Comparison of ENCODE assay signal across 16 mouse cellular contexts in the genomic region with DNA sequence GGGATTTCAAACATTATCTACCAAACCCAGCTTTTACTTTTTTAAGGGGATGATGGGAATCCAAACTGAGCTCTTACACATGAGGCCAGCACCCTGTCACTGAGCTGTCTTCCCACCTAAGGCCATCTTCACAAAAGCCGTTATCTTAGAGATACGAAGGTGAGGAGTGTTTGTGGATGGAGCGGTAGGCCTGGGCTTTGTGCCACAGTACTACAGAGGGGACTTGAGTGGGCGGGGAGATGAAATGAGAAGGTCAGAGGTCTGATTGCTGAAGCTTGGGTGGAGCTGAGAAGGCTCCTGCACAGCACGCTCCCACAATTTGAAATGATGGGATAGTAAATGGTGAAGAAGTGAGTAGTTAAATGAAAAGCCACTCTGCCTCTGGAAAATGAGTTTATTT.
"Had no signal": no experiment of that assay in that cellular context is flagged by ENCODE, and none has a peak within 500 bp of the region (broad histone marks: within the 10 kb centered on the region; RNA-seq: fewer than 3 reads in every experiment).

No protein-coding gene starts in this region.

- H3K4me2 ChIP-seq: lung, embryonic 15.5 days; midbrain, embryonic 12.5 days; neural tube, embryonic 12.5 days; stomach, embryonic 15.5 days had no signal

- H3K27ac ChIP-seq: lung, embryonic 15.5 days; macrophage; midbrain, embryonic 12.5 days; neural tube, embryonic 12.5 days; stomach, embryonic 15.5 days; stomach, postnatal 0 days had no signal

- DNase-seq: liver, postnatal 0 days; lung, adult 2 months; lung, postnatal 14 days; lung, postnatal 36 days; midbrain, embryonic 14.5 days; right cerebral cortex, postnatal 14 days; thymus, adult 2 months; thymus, postnatal 25 days; thymus, postnatal 4 days had no signal

- H3K4me3 ChIP-seq: lung, embryonic 15.5 days; megakaryocyte, embryonic 14.5 days; midbrain, embryonic 12.5 days; neural tube, embryonic 12.5 days; stomach, embryonic 15.5 days had no signal

- H3K9me3 ChIP-seq: lung, embryonic 15.5 days; midbrain, embryonic 12.5 days; neural tube, embryonic 12.5 days; stomach, embryonic 15.5 days had no signal

- ATAC-seq: liver, postnatal 0 days had no signal

- H3K36me3 ChIP-seq: lung, embryonic 15.5 days; midbrain, embryonic 12.5 days; neural tube, embryonic 12.5 days; stomach, embryonic 15.5 days had no signal

- H3K4me1 ChIP-seq: lung, embryonic 15.5 days; megakaryocyte, embryonic 14.5 days; midbrain, embryonic 12.5 days; neural tube, embryonic 12.5 days; stomach, embryonic 15.5 days had no signal

- H3K9ac ChIP-seq: liver, postnatal 0 days; lung, embryonic 15.5 days; midbrain, embryonic 12.5 days; neural tube, embryonic 12.5 days; stomach, embryonic 15.5 days had no signal

- H3K27me3 ChIP-seq: lung, embryonic 15.5 days; midbrain, embryonic 12.5 days; neural tube, embryonic 12.5 days; stomach, embryonic 15.5 days had no signal
